Mouse (Mus musculus) midbrain, embryonic 15.5 days (tissue): ENCODE measurements around the gene Wwox. TPM values are rescaled to one million over a fixed set of nuclear protein-coding genes. Genes with fewer than 3 reads are reported as not detected.

Source experiments
- ATAC-seq: fragments of 200-750 bp; cut with Nextera tagmentation; replicated peaks from 2 replicates; pipeline ENCODE4 v1.8.0; 2017; ENCODE audit warnings: moderate TSS enrichment
- H3K27ac ChIP-seq: fragments of 300-500 bp; sonication (generic); 2 replicates; pipeline ENCODE4 v1.5.1; 2015; ENCODE audit warnings: mild to moderate bottlenecking, inconsistent platforms
- H3K27me3 ChIP-seq: fragments of 300-500 bp; sonication (generic); replicated peaks from 2 replicates; pipeline ENCODE4 v1.6.1; 2015; ENCODE audit warnings: inconsistent platforms
- H3K36me3 ChIP-seq: fragments of 300-500 bp; sonication (generic); replicated peaks from 2 replicates; pipeline ENCODE4 v1.6.1; 2015; ENCODE audit warnings: inconsistent platforms
- H3K4me1 ChIP-seq: fragments of 300-500 bp; sonication (generic); 2 replicates; pipeline ENCODE4 v1.6.1; 2015; ENCODE audit warnings: inconsistent platforms
- H3K4me2 ChIP-seq: fragments of 300-500 bp; sonication (generic); 2 replicates; pipeline ENCODE4 v1.6.1; 2015; ENCODE audit warnings: inconsistent platforms, mild to moderate bottlenecking, moderate library complexity
- H3K4me3 ChIP-seq: fragments of 300-500 bp; sonication (generic); 2 replicates; pipeline ENCODE4 v1.5.1; 2015; ENCODE audit warnings: mild to moderate bottlenecking, inconsistent platforms
- H3K9ac ChIP-seq: fragments of 300-500 bp; sonication (generic); 2 replicates; pipeline ENCODE4 v1.6.1; 2015; ENCODE audit warnings: mild to moderate bottlenecking, inconsistent platforms
- H3K9me3 ChIP-seq: fragments of 300-500 bp; sonication (generic); 2 replicates; pipeline ENCODE4 v1.6.1; 2016; ENCODE audit warnings: inconsistent platforms
- WGBS: fragments of 180-500 bp; shearing (Covaris S2); methylation state at CpG from one replicate; pipeline ENCODE4 v1.1.7; 2015; ENCODE audit warnings: mixed read lengths; 5-methylcytosine and 5-hydroxymethylcytosine counted together
- polyA plus RNA-seq: library from polyadenylated mRNA; unstranded; fragments of >200 nt; fragmentation: Nextera tagmentation; extraction: Ambion mirVana; gene quantifications from 2 replicates; pipeline ENCODE4 v1.2.1, GENCODE M21; 2015

Wwox gene
- polyA plus RNA-seq, 1 experiment from 2014 or later: 13.2 TPM

GRCm38 (mm10) chr8:115186882-115187281 lies 747.4 kb downstream of the Wwox start:
- ATAC-seq: no peak
- no peaks in the 10 kb centered on the region for H3K9me3 ChIP-seq
- no peak overlapping the region for H3K4me2 ChIP-seq
- no peak overlapping the region for H3K9ac ChIP-seq
- no peaks in the 10 kb centered on the region for H3K4me1 ChIP-seq
- H3K27me3 ChIP-seq: no peaks in the 10 kb centered on the region
- no peak overlapping the region for H3K4me3 ChIP-seq
- no peak overlapping the region for H3K27ac ChIP-seq
- no peaks in the 10 kb centered on the region for H3K36me3 ChIP-seq
- WGBS: 13% methylated on average over 1 of the region's 2 CpGs

- no peak overlapping the region for H3K27ac ChIP-seq
- H3K4me2 ChIP-seq: no peak overlapping the region
- H3K4me1 ChIP-seq: no peaks in the 10 kb centered on the region
- H3K27me3 ChIP-seq: no peaks in the 10 kb centered on the region
- H3K36me3 ChIP-seq: no peaks in the 10 kb centered on the region
- H3K4me3 ChIP-seq: no peak overlapping the region
- no peaks in the 10 kb centered on the region for H3K9me3 ChIP-seq
- no peak overlapping the region for H3K9ac ChIP-seq
- WGBS: 89% methylated on average over 4 of the region's 4 CpGs
- no peak for ATAC-seq
Observed at GRCm38 (mm10) chr8:115188446-115188845, 749.0 kb downstream of the Wwox start.

- no peak overlapping the region for H3K4me3 ChIP-seq
- no peak overlapping the region for H3K27ac ChIP-seq
- H3K4me2 ChIP-seq: no peak overlapping the region
- no peak for ATAC-seq
- H3K36me3 ChIP-seq: no peaks in the 10 kb centered on the region
- H3K9ac ChIP-seq: no peak overlapping the region
- no peaks in the 10 kb centered on the region for H3K4me1 ChIP-seq
- H3K9me3 ChIP-seq: no peaks in the 10 kb centered on the region
- H3K27me3 ChIP-seq: no peaks in the 10 kb centered on the region
- 85% methylated on average over 11 of the region's 11 CpGs for WGBS
Observed at GRCm38 (mm10) chr8:115189836-115190235, 750.4 kb downstream of the Wwox start.

GRCm38 (mm10) chr8:115193767-115194166 lies 754.3 kb downstream of the Wwox start:
- Histone ChIP-seq H3K27me3 (no peaks in the 10 kb centered on the region), H3K4me3 (no peak overlapping the region), H3K4me2 (no peak overlapping the region), H3K9me3 (no peaks in the 10 kb centered on the region), H3K4me1 (no peaks in the 10 kb centered on the region), H3K36me3 (no peaks in the 10 kb centered on the region), H3K9ac (no peak overlapping the region), H3K27ac (no peak overlapping the region)
- WGBS: 94% methylated on average over 2 of the region's 2 CpGs
- no peak for ATAC-seq

- H3K4me2 ChIP-seq: no peak overlapping the region
- no peaks in the 10 kb centered on the region for H3K27me3 ChIP-seq
- no peak overlapping the region for H3K27ac ChIP-seq
- H3K4me3 ChIP-seq: no peak overlapping the region
- H3K36me3 ChIP-seq: no peaks in the 10 kb centered on the region
- H3K9ac ChIP-seq: no peak overlapping the region
- WGBS: 92% methylated on average over 10 of the region's 10 CpGs
- peaks cover 8% of the 10 kb centered on the region for H3K4me1 ChIP-seq
- H3K9me3 ChIP-seq: no peaks in the 10 kb centered on the region
- ATAC-seq: no peak
Observed at GRCm38 (mm10) chr8:115195334-115195733, 755.9 kb downstream of the Wwox start.

- no peaks in the 10 kb centered on the region for H3K9me3 ChIP-seq
- H3K27me3 ChIP-seq: no peaks in the 10 kb centered on the region
- no peak for ATAC-seq
- no peak overlapping the region for H3K4me2 ChIP-seq
- no peak overlapping the region for H3K4me3 ChIP-seq
- no peak overlapping the region for H3K27ac ChIP-seq
- no peak overlapping the region for H3K9ac ChIP-seq
- 66% methylated on average over 2 of the region's 2 CpGs for WGBS
- no peaks in the 10 kb centered on the region for H3K36me3 ChIP-seq
- H3K4me1 ChIP-seq: peaks cover 8% of the 10 kb centered on the region
Observed at GRCm38 (mm10) chr8:115196859-115197258, 757.4 kb downstream of the Wwox start.

- no peak overlapping the region for H3K9ac ChIP-seq
- WGBS: 16% methylated on average over 4 of the region's 4 CpGs
- H3K9me3 ChIP-seq: no peaks in the 10 kb centered on the region
- H3K36me3 ChIP-seq: no peaks in the 10 kb centered on the region
- no peak overlapping the region for H3K4me2 ChIP-seq
- no peak overlapping the region for H3K4me3 ChIP-seq
- no peak overlapping the region for H3K27ac ChIP-seq
- no peaks in the 10 kb centered on the region for H3K27me3 ChIP-seq
- peaks cover 8% of the 10 kb centered on the region for H3K4me1 ChIP-seq
- no peak for ATAC-seq
Observed at GRCm38 (mm10) chr8:115199204-115199603, 759.7 kb downstream of the Wwox start.

GRCm38 (mm10) chr8:115199616-115200150 lies 760.2 kb downstream of the Wwox start:
- Histone ChIP-seq H3K4me1 (peaks cover 8% of the 10 kb centered on the region), H3K36me3 (no peaks in the 10 kb centered on the region), H3K9me3 (no peaks in the 10 kb centered on the region), H3K27me3 (no peaks in the 10 kb centered on the region), H3K4me3 (no peak overlapping the region), H3K9ac (no peak overlapping the region), H3K27ac (no peak overlapping the region), H3K4me2 (no peak overlapping the region)
- ATAC-seq: no peak
- WGBS: 19% methylated on average over 14 of the region's 14 CpGs

- Histone ChIP-seq H3K36me3 (no peaks in the 10 kb centered on the region), H3K4me1 (peaks cover 8% of the 10 kb centered on the region), H3K27ac (no peak overlapping the region), H3K9me3 (no peaks in the 10 kb centered on the region), H3K4me3 (no peak overlapping the region), H3K27me3 (no peaks in the 10 kb centered on the region), H3K9ac (no peak overlapping the region), H3K4me2 (no peak overlapping the region)
- WGBS: 46% methylated on average over 7 of the region's 7 CpGs
- no peak for ATAC-seq
Observed at GRCm38 (mm10) chr8:115201726-115202125, 762.3 kb downstream of the Wwox start.

- Histone ChIP-seq H3K4me2 (no peak overlapping the region), H3K27ac (no peak overlapping the region), H3K9ac (no peak overlapping the region), H3K9me3 (no peaks in the 10 kb centered on the region), H3K4me3 (no peak overlapping the region), H3K36me3 (no peaks in the 10 kb centered on the region), H3K4me1 (peaks cover 8% of the 10 kb centered on the region; the same call in 1 of the 2 replicates), H3K27me3 (0 out of 2 replicates have a peak, but pooled peaks cover 3% of the 10 kb centered on the region)
- WGBS: 91% methylated on average over 11 of the region's 11 CpGs
- ATAC-seq: no peak
Observed at GRCm38 (mm10) chr8:115207480-115207879, 768.0 kb downstream of the Wwox start.

GRCm38 (mm10) chr8:115208415-115209192 lies 769.1 kb downstream of the Wwox start:
- no peaks in the 10 kb centered on the region for H3K9me3 ChIP-seq
- WGBS: 40% methylated on average over 15 of the region's 15 CpGs
- no peak overlapping the region for H3K4me3 ChIP-seq
- H3K27ac ChIP-seq: no peak overlapping the region
- ATAC-seq: no peak
- no peak overlapping the region for H3K9ac ChIP-seq
- H3K4me2 ChIP-seq: no peak overlapping the region
- H3K27me3 ChIP-seq: 0 out of 2 replicates have a peak, but pooled peaks cover 3% of the 10 kb centered on the region
- no peaks in the 10 kb centered on the region for H3K36me3 ChIP-seq
- peaks cover 8% of the 10 kb centered on the region; the same call in 1 of the 2 replicates for H3K4me1 ChIP-seq

- Histone ChIP-seq H3K9me3 (no peaks in the 10 kb centered on the region), H3K4me2 (no peak overlapping the region), H3K27ac (no peak overlapping the region), H3K9ac (no peak overlapping the region), H3K27me3 (0 out of 2 replicates have a peak, but pooled peaks cover 3% of the 10 kb centered on the region), H3K36me3 (no peaks in the 10 kb centered on the region), H3K4me1 (peaks cover 8% of the 10 kb centered on the region; the same call in 1 of the 2 replicates), H3K4me3 (no peak overlapping the region)
- 66% methylated on average over 6 of the region's 6 CpGs for WGBS
- ATAC-seq: no peak
Observed at GRCm38 (mm10) chr8:115210014-115210413, 770.6 kb downstream of the Wwox start.

- no peak for ATAC-seq
- H3K9ac ChIP-seq: no peak overlapping the region
- H3K4me3 ChIP-seq: no peak overlapping the region
- H3K27me3 ChIP-seq: no peaks in the 10 kb centered on the region
- no peaks in the 10 kb centered on the region for H3K36me3 ChIP-seq
- no peaks in the 10 kb centered on the region for H3K9me3 ChIP-seq
- no peak overlapping the region for H3K27ac ChIP-seq
- no peak overlapping the region for H3K4me2 ChIP-seq
- H3K4me1 ChIP-seq: peaks cover 7% of the 10 kb centered on the region; the same call in 1 of the 2 replicates
- WGBS: 83% methylated on average over 4 of the region's 4 CpGs
Observed at GRCm38 (mm10) chr8:115213126-115213525, 773.7 kb downstream of the Wwox start.
